In the genomic region with DNA sequence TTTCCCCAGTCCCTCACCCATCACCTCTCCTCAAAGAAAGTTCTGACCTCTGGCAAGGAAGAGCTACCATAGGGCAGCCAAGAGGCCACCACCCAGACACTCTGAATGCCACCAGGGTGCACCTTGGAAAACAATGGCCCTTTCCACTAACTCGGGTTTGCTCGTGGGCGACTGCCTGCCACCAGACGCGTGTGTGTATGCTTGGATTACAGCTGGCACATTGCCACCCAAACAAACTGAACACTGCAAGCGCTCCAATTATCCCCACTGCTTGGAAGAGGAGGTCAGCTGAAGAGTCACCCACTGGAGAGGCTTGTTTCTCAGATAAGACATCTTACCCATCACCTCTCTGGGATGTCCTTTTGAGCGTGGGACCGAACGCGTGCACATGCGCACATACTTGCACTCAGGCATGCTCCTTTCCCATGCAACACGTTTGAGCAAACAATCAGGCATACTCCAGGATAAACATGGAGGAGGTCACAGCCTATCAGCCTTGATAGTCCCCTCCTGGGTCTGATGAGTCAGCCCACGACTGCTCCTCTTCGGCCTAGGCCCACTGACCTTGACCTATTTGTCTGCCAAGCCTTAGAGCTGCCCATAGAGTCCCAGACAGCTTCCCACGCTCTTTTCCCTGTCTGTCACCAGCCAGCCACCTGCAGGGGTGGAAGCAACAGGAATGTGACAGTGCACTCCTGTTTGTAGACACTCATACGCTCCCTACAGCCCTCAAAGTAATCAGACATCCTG, we compare ENCODE assay signal across 16 mouse cellular contexts.
DNase-seq lines count a peak whose midpoint lies in the region.
"Had no signal": no experiment of that assay in that cellular context is flagged by ENCODE, and none has a peak within 500 bp of the region (broad histone marks: within the 10 kb centered on the region; RNA-seq: fewer than 3 reads in every experiment).

No protein-coding gene starts in this region.

- peak; percentile 38 for DNase-seq in adrenal gland, adult 8-10 months
- DNase-seq in adrenal gland, postnatal 4 days (ENCODE audit: low spot score in 2 of 2): no peak
- peak; percentile 21 for DNase-seq in gastrocnemius, postnatal 10 days
- DNase-seq in gastrocnemius, postnatal 4 days (ENCODE audit: low spot score in 2 of 2): no peak
- peak; percentile 86 for DNase-seq in retina, postnatal 1 day
- no peak for DNase-seq in retina, embryonic 14.5 days (ENCODE audit: low spot score)
- DNase-seq in adrenal gland, postnatal 36 days: peak; percentile 54 to 55
- no peak for DNase-seq in ovary, postnatal 10 days (ENCODE audit: low spot score)
- DNase-seq: cerebellum, postnatal 25 days; embryo, embryonic 11 days; heart, postnatal 10 days; kidney, adult 2 months; kidney, postnatal 25 days; liver, postnatal 0 days; right cerebral cortex, adult 18-20 months; thymus, postnatal 14 days had no signal

Comparison
In these comparisons a context has a peak if more than half of its experiments do, and no peak if none do; other contexts are left out.
1. DNase-seq: peak in adrenal gland, adult 8-10 months (single experiment), gastrocnemius, postnatal 10 days (single experiment), retina, postnatal 1 day (single experiment) and adrenal gland, postnatal 36 days (2 of 2); none in adrenal gland, postnatal 4 days (0 of 2), gastrocnemius, postnatal 4 days (0 of 2), retina, embryonic 14.5 days (single experiment) and ovary, postnatal 10 days (single experiment).